Mouse (Mus musculus) hindbrain, embryonic 16.5 days (tissue): ENCODE measurements around the gene Rora. TPM values are rescaled to one million over a fixed set of nuclear protein-coding genes. Genes with fewer than 3 reads are reported as not detected.

Experiments
- ATAC-seq: fragments of 200-750 bp; cut with Nextera tagmentation; 2 replicates; pipeline ENCODE4 v1.8.0; 2017; ENCODE audit warnings: moderate TSS enrichment, moderate library complexity
- H3K27ac ChIP-seq: fragments of 300-500 bp; sonication (generic); 2 replicates; pipeline ENCODE4 v1.5.1; 2014; ENCODE audit warnings: low read depth, mild to moderate bottlenecking, control low read depth, low read length, moderate library complexity
- H3K27me3 ChIP-seq: fragments of 300-500 bp; sonication (generic); replicated peaks from 2 replicates; pipeline ENCODE4 v1.6.1; 2014; ENCODE audit warnings: low read length; ENCODE audit not compliant: control insufficient read depth, insufficient read depth
- H3K36me3 ChIP-seq: fragments of 300-500 bp; sonication (generic); 2 replicates; pipeline ENCODE4 v1.6.1; 2014; ENCODE audit warnings: mild to moderate bottlenecking, low read length, moderate library complexity, mixed read lengths; ENCODE audit not compliant: control insufficient read depth, insufficient read depth
- H3K4me1 ChIP-seq: fragments of 300-500 bp; sonication (generic); 2 replicates; pipeline ENCODE4 v1.6.1; 2014; ENCODE audit warnings: low read depth, low read length; ENCODE audit not compliant: control insufficient read depth, insufficient read depth
- H3K4me2 ChIP-seq: fragments of 300-500 bp; sonication (generic); 2 replicates; pipeline ENCODE4 v1.6.1; 2014; ENCODE audit warnings: mild to moderate bottlenecking, low read length, control low read depth, moderate library complexity
- H3K4me3 ChIP-seq: fragments of 300-500 bp; sonication (generic); 2 replicates; pipeline ENCODE4 v1.5.1; 2014; ENCODE audit warnings: mild to moderate bottlenecking, low read length, control low read depth, moderate library complexity
- H3K9ac ChIP-seq: fragments of 300-500 bp; sonication (generic); 2 replicates; pipeline ENCODE4 v1.6.1; 2014; ENCODE audit warnings: low read depth, mild to moderate bottlenecking, control low read depth, low read length, moderate library complexity
- H3K9me3 ChIP-seq: fragments of 300-500 bp; sonication (generic); 2 replicates; pipeline ENCODE4 v1.6.1; 2014; ENCODE audit warnings: mild to moderate bottlenecking, low read length, moderate library complexity; ENCODE audit not compliant: control insufficient read depth
- WGBS: fragments of 180-500 bp; shearing (Covaris S2); extraction: QIAGEN DNeasy Blood & Tissue Kit; methylation state at CpG from one replicate; pipeline ENCODE4 v1.1.7; 2014; 5-methylcytosine and 5-hydroxymethylcytosine counted together
- polyA plus RNA-seq: library from polyadenylated mRNA; unstranded; fragments of >200 nt; fragmentation: Nextera tagmentation; extraction: Ambion mirVana; gene quantifications from 2 replicates; pipeline ENCODE4 v1.2.1, GENCODE M21; 2015

The Rora gene
- polyA plus RNA-seq, 1 experiment from 2014 or later, result 38.3 TPM

GRCm38 (mm10) chr9:68859500-68859899, 205.9 kb downstream of the Rora start:
- WGBS, result 87% methylated on average over 2 of the region's 2 CpGs
- Histone ChIP-seq H3K36me3 (no peaks in the 10 kb centered on the region), H3K9ac (no peak overlapping the region), H3K4me3 (no peak overlapping the region), H3K27ac (no peak overlapping the region), H3K4me1 (no peaks in the 10 kb centered on the region), H3K27me3 (no peaks in the 10 kb centered on the region), H3K9me3 (no peaks in the 10 kb centered on the region), H3K4me2 (no peak overlapping the region)
- no peak for ATAC-seq

DNA sequence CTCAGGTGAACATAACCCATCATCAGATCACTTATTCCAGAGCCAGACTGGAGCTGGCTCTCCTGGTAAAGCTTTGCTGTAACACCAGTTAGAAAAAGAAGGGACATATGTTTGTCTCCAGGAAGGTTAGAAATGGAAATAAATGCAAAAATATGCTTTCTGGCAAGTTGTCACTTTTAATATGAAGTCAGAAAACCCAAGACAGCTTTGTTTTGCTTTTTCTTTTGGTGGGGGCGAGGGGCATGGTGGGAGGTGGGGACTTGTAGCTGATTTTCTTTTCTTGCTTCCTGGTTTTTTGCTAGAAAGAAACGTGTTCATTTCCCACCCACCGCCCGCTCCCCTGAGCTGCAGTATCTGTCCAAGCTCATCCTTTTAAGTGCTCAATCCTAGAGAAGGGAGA, 212.7 kb downstream of the Rora start:
- no peak for ATAC-seq
- Histone ChIP-seq H3K9me3 (no peaks in the 10 kb centered on the region), H3K9ac (no peak overlapping the region), H3K36me3 (no peaks in the 10 kb centered on the region), H3K4me2 (no peak overlapping the region), H3K4me1 (peaks cover 8% of the 10 kb centered on the region), H3K4me3 (no peak overlapping the region), H3K27ac (no peak overlapping the region), H3K27me3 (no peaks in the 10 kb centered on the region)
- 49% methylated on average over 4 of the region's 4 CpGs for WGBS

- Histone ChIP-seq H3K4me1 (no peaks in the 10 kb centered on the region), H3K36me3 (no peaks in the 10 kb centered on the region), H3K27ac (no peak overlapping the region), H3K9ac (no peak overlapping the region), H3K4me3 (no peak overlapping the region), H3K9me3 (no peaks in the 10 kb centered on the region), H3K27me3 (no peaks in the 10 kb centered on the region), H3K4me2 (no peak overlapping the region)
- ATAC-seq, result no peak
- 81% methylated on average over 4 of the region's 4 CpGs for WGBS
Observed at GRCm38 (mm10) chr9:68873838-68874237, 220.3 kb downstream of the Rora start.

DNA sequence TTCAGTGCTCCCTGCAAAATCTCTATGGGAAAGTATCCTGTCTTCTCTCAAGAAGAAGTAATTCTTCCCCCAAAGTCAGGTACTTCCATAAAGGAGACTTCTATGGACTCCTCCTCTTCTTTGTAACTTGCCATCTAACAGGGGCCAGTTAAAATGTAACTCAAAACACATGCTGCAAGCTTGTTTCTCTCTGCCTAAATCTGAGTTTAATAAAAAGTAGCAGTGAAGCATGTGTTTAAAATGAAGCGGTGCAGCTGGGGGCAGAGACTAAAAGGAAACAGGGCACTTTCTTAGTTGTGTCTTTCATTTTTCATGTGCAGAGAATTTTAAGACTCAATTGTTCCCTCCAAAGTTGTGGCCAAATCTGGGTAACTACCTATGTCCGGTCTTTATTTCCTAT, 221.0 kb downstream of the Rora start:
- Histone ChIP-seq H3K9ac (no peak overlapping the region), H3K4me1 (no peaks in the 10 kb centered on the region), H3K36me3 (no peaks in the 10 kb centered on the region), H3K27me3 (no peaks in the 10 kb centered on the region), H3K4me2 (no peak overlapping the region), H3K9me3 (no peaks in the 10 kb centered on the region), H3K4me3 (no peak overlapping the region), H3K27ac (no peak overlapping the region)
- no peak for ATAC-seq
- WGBS, result 91% methylated on average over 2 of the region's 2 CpGs

DNA sequence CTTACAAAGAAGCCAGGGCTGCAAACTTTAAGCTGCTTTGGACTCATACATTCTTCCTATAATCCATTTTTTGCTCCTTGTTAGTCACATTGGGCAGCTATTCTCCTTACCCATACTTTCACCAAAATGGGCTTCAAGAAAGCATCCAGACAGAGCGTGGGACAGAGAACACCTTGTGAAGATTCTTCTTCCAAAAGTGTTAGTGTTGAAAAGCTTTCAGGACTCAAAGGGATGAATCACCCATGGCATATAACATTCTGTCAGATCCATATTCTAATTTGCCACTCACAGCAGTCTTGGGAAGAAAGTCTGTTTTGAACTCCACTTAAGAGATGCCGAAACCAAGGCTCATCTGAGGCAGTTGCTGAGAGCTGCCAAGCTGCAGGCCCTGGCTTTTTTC, 222.2 kb downstream of the Rora start:
- Histone ChIP-seq H3K4me1 (peaks cover 3% of the 10 kb centered on the region; the same call in 1 of the 2 replicates), H3K27ac (no peak overlapping the region), H3K9ac (no peak overlapping the region), H3K9me3 (no peaks in the 10 kb centered on the region), H3K4me2 (no peak overlapping the region), H3K4me3 (no peak overlapping the region), H3K36me3 (no peaks in the 10 kb centered on the region), H3K27me3 (no peaks in the 10 kb centered on the region)
- no peak for ATAC-seq
- 89% methylated on average over 2 of the region's 2 CpGs for WGBS

DNA sequence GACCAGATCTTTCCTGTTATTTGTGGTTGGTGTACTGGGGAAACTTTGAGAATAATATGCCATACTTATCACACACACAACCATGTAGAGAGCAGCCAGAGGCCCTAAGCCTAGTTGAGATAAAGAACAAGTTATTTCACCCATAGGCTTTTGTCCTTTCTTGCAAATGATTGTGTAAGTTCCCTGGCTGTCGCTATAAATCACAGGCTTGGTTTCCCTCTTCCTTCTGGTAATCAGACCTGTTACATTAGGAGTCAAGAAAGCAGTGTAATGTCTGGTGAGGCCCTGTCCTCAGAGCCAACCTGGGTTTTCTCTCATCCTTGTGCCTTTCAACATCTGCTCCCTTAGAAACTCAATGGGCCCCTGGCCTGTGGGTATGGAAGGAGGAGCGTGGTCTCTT, 222.7 kb downstream of the Rora start:
- 84% methylated on average over 2 of the region's 2 CpGs for WGBS
- Histone ChIP-seq H3K4me1 (peaks cover 8% of the 10 kb centered on the region; the same call in 1 of the 2 replicates), H3K27ac (no peak overlapping the region), H3K36me3 (no peaks in the 10 kb centered on the region), H3K27me3 (no peaks in the 10 kb centered on the region), H3K9ac (no peak overlapping the region), H3K4me2 (no peak overlapping the region), H3K4me3 (no peak overlapping the region), H3K9me3 (no peaks in the 10 kb centered on the region)
- no peak for ATAC-seq

DNA sequence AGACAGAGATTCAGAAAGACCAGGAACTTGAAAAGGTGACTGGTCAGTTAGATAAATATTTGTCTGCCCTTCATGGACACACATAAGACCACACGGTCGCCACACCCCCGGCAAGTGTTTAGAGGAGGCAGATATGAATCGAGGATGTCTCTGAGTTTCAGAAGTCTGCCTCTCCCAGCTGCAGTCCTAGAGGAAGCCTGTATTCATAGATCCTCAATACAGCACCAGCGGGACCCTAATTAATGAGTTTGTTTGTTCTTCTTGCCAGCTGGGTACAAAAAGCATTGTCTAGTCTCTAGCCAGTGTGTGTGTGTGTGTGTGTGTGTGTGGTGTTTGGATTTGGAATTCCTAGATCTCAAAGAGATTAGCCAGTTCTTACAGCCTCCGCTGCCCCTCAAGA, 228.3 kb downstream of the Rora start:
- Histone ChIP-seq H3K27me3 (no peaks in the 10 kb centered on the region), H3K9me3 (no peaks in the 10 kb centered on the region), H3K27ac (no peak overlapping the region), H3K4me2 (no peak overlapping the region), H3K4me3 (no peak overlapping the region), H3K9ac (no peak overlapping the region), H3K4me1 (peaks cover 13% of the 10 kb centered on the region), H3K36me3 (no peaks in the 10 kb centered on the region)
- 21% methylated on average over 6 of the region's 6 CpGs for WGBS
- peak; percentile 9; the same call in 1 of the 2 replicates for ATAC-seq

DNA sequence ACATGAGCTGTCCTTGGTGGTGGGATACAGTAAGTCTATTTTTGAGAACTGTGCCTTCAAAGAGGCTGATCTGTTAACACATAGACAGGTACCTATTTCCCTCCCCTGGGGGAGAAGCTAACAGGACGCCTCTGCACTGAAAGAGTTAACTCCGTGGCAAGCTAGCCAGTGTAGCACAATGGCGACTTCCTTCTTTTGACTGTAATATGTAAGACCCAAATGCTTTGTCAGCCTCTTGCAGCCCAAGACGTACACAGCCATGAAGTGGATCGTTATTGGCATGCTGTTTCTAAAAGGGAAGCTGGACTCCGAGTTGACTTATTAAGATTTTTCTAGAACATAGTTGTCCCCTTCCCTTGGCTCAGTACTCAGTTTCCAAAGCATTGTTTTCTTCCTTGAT, 229.4 kb downstream of the Rora start:
- H3K27ac ChIP-seq, result no peak overlapping the region
- peaks cover 13% of the 10 kb centered on the region for H3K4me1 ChIP-seq
- no peaks in the 10 kb centered on the region for H3K36me3 ChIP-seq
- H3K4me3 ChIP-seq, result no peak overlapping the region
- H3K9me3 ChIP-seq, result no peaks in the 10 kb centered on the region
- no peak for ATAC-seq
- no peak overlapping the region for H3K4me2 ChIP-seq
- H3K27me3 ChIP-seq, result no peaks in the 10 kb centered on the region
- H3K9ac ChIP-seq, result no peak overlapping the region
- WGBS, result 55% methylated on average over 6 of the region's 6 CpGs

DNA sequence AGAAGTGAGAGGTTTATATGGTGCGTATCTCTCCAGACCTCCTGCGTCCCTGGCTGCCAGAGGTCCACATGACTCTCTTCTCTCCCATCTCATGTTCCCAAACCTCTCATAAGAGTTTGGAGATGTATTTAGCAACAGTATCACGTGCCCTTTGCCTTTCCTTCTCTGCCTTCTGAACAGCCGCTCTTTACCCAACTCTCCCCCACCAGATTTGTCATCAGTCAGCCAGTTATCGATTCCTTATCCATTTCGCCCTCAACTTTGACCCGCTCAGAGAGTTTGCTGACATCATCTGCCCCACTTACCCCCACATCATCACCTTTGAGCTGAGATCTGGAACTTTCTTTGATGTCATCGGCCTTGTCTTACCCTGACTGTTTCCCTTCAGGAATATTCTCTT, 230.1 kb downstream of the Rora start:
- Histone ChIP-seq H3K36me3 (no peaks in the 10 kb centered on the region), H3K9ac (no peak overlapping the region), H3K27me3 (no peaks in the 10 kb centered on the region), H3K4me1 (peaks cover 13% of the 10 kb centered on the region), H3K4me3 (no peak overlapping the region), H3K4me2 (no peak overlapping the region), H3K9me3 (no peaks in the 10 kb centered on the region), H3K27ac (no peak overlapping the region)
- 97% methylated on average over 8 of the region's 8 CpGs for WGBS
- no peak for ATAC-seq

DNA sequence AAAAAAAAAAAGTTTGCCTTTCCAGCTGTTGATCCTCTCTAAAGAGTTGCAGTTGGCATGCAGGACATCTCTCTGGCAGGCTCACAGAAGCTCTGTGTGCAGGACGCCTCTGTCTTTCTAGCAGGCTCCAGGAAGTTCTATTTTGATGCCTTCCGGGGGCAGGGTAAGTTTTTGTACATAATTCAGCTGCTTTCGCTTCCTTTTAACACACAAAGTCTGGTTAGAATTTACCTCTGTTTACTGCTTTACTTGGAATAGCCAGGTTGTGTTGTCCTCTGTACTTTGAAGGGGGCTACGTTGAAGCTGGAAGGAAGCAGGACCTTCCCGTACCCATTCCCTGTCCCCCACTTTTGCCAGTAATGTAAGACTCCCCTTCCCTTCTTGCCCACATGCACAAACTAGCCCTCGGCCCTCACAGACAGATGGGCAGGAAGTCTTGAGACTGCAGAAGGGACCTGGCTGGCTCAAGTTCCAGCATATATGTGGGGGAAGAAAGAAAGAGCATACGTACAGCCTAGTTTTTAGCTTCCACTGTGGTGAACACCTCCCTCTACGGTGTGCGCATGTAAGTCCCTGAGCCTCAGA, 231.0 kb downstream of the Rora start:
- Histone ChIP-seq H3K9me3 (no peaks in the 10 kb centered on the region), H3K4me3 (no peak overlapping the region), H3K4me1 (peaks cover 16% of the 10 kb centered on the region), H3K27me3 (no peaks in the 10 kb centered on the region), H3K27ac (no peak overlapping the region), H3K4me2 (no peak overlapping the region), H3K36me3 (no peaks in the 10 kb centered on the region), H3K9ac (no peak overlapping the region)
- WGBS, result 82% methylated on average over 9 of the region's 9 CpGs
- ATAC-seq, result no peak
